Mouse (Mus musculus) heart, postnatal 25 days (tissue): ENCODE data around the gene Psma5. TPM values are rescaled to one million over a fixed set of nuclear protein-coding genes. Genes with fewer than 3 reads are reported as not detected.
A peak's percentile ranks its signal among the peaks of the same experiment; 100 is the strongest.

Experiments used
- DNase-seq: peaks from one replicate; pipeline ENCODE4 v3.0.0; 2022; ENCODE audit warnings: low spot score
- intact Hi-C: fragments of 180-260 bp; cut with DNase I; formaldehyde crosslinking; loops from one replicate; pipeline ENCODE4 v1.15.1; 2025
- total RNA-seq, 2 experiments: library from RNA; stranded (reverse); gene quantifications; 2 replicates each; pipeline ENCODE4 v1.2.3; 2021

Gene Psma5
- total RNA-seq, 2 experiments from 2014 or later, result 52.5 to 53.8 TPM

GRCm38 (mm10) chr3:108297603-108298553 lies 41.2 kb downstream of the Psma5 start:
- no peak for DNase-seq
- intact Hi-C loops, result no loop called here

GRCm38 (mm10) chr3:108300455-108301030 lies 43.8 kb downstream of the Psma5 start:
- DNase-seq, result no peak
- intact Hi-C loops, result no loop called here

- no peak for DNase-seq
These were observed 47.0 kb downstream of the Psma5 start for GRCm38 (mm10) chr3:108303683-108304082.

GRCm38 (mm10) chr3:108304747-108305146 lies 48.0 kb downstream of the Psma5 start:
- intact Hi-C loops, result no loop called here
- no peak for DNase-seq

More at GRCm38 (mm10) chr3:108303683-108304082, 47.0 kb downstream of the Psma5 start:
- intact Hi-C loops, result no loop called here

- DNase-seq, result no peak
These were observed 49.7 kb downstream of the Psma5 start for GRCm38 (mm10) chr3:108306387-108306786.

GRCm38 (mm10) chr3:108307485-108307884 lies 50.8 kb downstream of the Psma5 start:
- intact Hi-C loops, result no loop called here
- no peak for DNase-seq

More at GRCm38 (mm10) chr3:108306387-108306786, 49.7 kb downstream of the Psma5 start:
- intact Hi-C loops, result no loop called here

- intact Hi-C loops, result no loop called here
- DNase-seq, result no peak
These were observed 54.2 kb downstream of the Psma5 start for GRCm38 (mm10) chr3:108310921-108311341.

- DNase-seq, result no peak
- intact Hi-C loops, result no loop called here
These were observed 55.0 kb downstream of the Psma5 start for GRCm38 (mm10) chr3:108311688-108312087.

GRCm38 (mm10) chr3:108312414-108312813 lies 55.7 kb downstream of the Psma5 start:
- no peak for DNase-seq
- intact Hi-C loops, result no loop called here

- intact Hi-C loops, result no loop called here
- no peak for DNase-seq
These were observed 56.4 kb downstream of the Psma5 start for GRCm38 (mm10) chr3:108313138-108313537.

- DNase-seq, result no peak
- intact Hi-C loops, result no loop called here
These were observed 57.4 kb downstream of the Psma5 start for GRCm38 (mm10) chr3:108314038-108314675.

GRCm38 (mm10) chr3:108318517-108318916 lies 61.8 kb downstream of the Psma5 start:
- DNase-seq, result no peak
- intact Hi-C loops, result loop anchor here (5.0 kb wide), 1 partner anchor 36 kb away; the partner anchor contains the start of gene Sort1

- intact Hi-C loops, result no loop called here
- DNase-seq, result no peak
These were observed 64.9 kb downstream of the Psma5 start for GRCm38 (mm10) chr3:108321671-108322070.

- intact Hi-C loops, result no loop called here
- DNase-seq, result no peak
These were observed 65.4 kb downstream of the Psma5 start for GRCm38 (mm10) chr3:108322136-108322535.

- intact Hi-C loops, result no loop called here
- no peak for DNase-seq
These were observed 66.2 kb downstream of the Psma5 start for GRCm38 (mm10) chr3:108322962-108323361.

GRCm38 (mm10) chr3:108324837-108325236 lies 68.1 kb downstream of the Psma5 start:
- DNase-seq, result no peak
- intact Hi-C loops, result no loop called here

GRCm38 (mm10) chr3:108325521-108325920 lies 68.8 kb downstream of the Psma5 start:
- no peak for DNase-seq
- intact Hi-C loops, result no loop called here

- no peak for DNase-seq
- intact Hi-C loops, result no loop called here
These were observed 70.5 kb downstream of the Psma5 start for GRCm38 (mm10) chr3:108327275-108327674.

GRCm38 (mm10) chr3:108327916-108328315 lies 71.2 kb downstream of the Psma5 start:
- intact Hi-C loops, result no loop called here
- peak; percentile 31 for DNase-seq

- DNase-seq, result peak; percentile 17
- intact Hi-C loops, result no loop called here
These were observed 71.7 kb downstream of the Psma5 start for GRCm38 (mm10) chr3:108328441-108328841.
